Mouse (Mus musculus) neutrophil, adult 83 days (primary cell): ENCODE data around the gene Caskin2. TPM values are rescaled to one million over a fixed set of nuclear protein-coding genes. Genes with fewer than 3 reads are reported as not detected.

Experiments used
- total RNA-seq, 2 experiments: library from RNA; stranded (reverse); gene quantifications; one replicate each; pipeline ENCODE4 v1.2.4; 2023

Caskin2 gene
- 1 to 10 TPM; 1.6 to 2.2 TPM for total RNA-seq

DNA sequence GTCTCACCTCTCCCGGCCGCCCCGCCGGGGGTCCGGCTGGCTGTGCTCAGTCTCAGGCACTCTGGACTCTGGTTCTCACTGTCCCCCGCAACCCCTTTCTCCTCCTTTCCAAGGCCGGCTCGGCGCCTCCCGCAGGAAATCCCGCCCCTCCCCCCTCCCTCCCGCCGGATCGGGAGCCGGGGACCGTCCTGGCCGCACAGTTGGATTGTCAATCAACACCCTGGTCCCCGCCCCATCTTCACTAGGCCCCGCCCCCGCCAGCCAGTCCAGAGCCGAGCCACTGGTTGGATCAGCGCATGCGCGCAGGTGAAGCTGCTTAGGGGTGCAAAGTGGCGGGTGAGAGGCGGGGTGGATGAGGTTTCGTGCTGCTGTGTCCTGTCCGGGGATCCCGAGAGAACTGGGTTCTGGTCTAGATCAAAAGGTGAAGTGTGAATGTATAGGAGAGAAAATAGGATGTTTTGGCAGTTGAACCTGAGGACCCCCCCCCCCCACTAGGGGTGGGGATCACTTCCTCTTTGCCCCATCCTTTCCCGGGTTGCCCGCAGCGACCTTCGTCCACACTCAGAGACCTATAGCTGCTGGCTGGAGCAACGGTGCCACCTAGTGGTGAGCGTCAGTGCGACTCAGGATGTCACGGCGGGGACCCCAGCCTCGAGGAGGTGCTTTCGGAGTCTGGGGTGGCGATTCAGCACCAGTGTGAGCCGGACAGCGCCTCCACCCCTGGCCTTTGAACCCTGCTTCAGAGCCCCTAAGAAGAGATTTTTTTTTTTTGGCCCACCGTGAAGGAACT is at the start of gene Caskin2:
Caskin2 (minus strand) TSS at position 133 of the 790 bp plus-strand sequence.

GRCm38 (mm10) chr11:115858354-115858753 is 44.9 kb upstream of the Caskin2 start, which contains the start of gene Myo15b:
Myo15b (plus strand) TSS chr11:115858406.

GRCm38 (mm10) chr11:115823774-115824740 is 10.6 kb upstream of the Caskin2 start, which contains the start of gene Llgl2:
Llgl2 (plus strand) TSS chr11:115824049.

DNA sequence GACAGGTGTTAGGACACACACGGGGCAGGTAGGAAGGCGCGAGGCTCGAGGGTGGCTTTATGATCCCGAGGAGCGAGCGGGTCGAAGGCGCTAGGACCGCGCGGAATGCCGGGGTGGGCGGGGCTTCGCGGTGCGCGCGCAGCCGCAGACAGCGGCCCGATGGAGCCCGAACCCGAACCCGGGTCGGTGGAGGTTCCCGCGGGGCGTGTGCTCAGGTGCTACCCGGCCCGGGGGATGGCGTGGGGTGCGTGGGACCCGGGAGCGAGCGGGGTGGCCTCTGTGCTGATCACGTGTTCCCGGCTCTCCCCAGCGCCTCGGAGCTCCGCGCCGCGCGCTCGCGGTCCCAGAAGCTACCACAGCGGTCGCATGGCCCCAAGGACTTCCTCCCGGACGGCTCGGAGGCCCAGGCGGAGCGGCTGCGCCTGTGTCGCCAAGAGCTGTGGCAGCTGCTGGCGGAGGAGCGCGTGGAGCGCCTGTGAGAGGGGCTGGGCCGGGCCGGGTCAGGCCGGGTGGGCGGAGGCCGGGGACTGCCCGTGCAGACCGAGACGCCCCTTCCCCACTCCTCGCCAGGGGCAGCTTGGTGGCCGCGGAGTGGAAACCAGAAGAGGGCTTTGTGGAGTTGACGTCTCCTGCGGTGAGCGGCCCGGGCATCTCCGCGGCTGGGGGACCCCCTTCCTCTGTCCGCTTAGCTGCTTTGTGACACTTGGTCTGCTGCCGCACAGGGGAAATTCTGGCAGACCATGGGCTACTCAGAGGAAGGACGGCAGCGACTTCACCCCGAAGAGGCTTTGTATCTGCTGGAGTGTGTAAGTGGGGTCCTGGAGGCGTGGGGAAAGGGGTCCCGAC is 1.4 kb upstream of the Caskin2 start, which contains the start of gene Tsen54:
Tsen54 (plus strand) TSS at position 120 of the 846 bp plus-strand sequence.

DNA sequence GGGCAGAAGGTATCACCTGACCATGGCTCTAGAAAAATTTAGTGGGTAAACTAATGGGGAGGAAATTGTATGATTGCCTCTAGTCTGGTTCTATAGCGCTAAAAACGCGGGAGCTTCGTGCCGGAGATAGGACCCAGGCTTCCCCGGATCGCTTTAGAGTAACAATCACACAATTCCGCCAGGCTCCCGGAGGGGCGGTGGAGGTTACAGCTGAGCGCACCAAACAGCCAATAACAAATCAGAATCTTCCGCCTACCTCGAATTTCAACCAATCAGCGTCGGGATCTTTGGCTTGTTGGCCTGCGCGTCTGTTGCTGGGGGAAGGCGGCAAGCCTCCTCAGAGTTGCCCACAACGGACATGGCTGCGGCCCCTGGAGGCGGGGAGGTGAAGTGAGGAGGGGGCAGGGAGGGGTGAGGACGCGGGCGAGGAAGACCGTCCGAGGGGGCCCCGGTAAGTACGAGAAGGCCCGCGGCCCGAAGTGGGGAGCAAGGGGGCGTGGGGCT is 48.3 kb downstream of the Caskin2 start, which contains the start of gene Tmem94:
Tmem94 (plus strand) TSS at position 331 of the 504 bp plus-strand sequence.

Other genes with a start within 250 kb of the Caskin2 start
- gene Nup85, start 249.2 kb downstream of the Caskin2 start, total RNA-seq = 10 to 100 TPM; 45.5 to 50.1 TPM
- gene Mrps7, start 209.7 kb downstream of the Caskin2 start, total RNA-seq = 10 to 100 TPM; 11.0 to 19.1 TPM
- 10 to 100 TPM; 45.3 to 59.9 TPM for gene Gga3, start 209.6 kb downstream of the Caskin2 start, total RNA-seq
- gene Mif4gd, start 200.7 kb downstream of the Caskin2 start, total RNA-seq = 10 to 100 TPM; 20.5 to 21.7 TPM
- gene Slc25a19, start 185.3 kb downstream of the Caskin2 start, total RNA-seq = 10 to 100 TPM in 1 of 2 experiments, 1 to 10 TPM in 1; 10.0 to 11.4 TPM
- gene Grb2, start 105.0 kb downstream of the Caskin2 start, total RNA-seq = 100 to 1,000 TPM; 206 to 211 TPM
- 10 to 100 TPM; 39.2 to 46.9 TPM for gene Tmem94, start 48.2 kb downstream of the Caskin2 start, total RNA-seq
- gene Tsen54, start 1.1 kb upstream of the Caskin2 start, total RNA-seq = 1 to 10 TPM; 4.3 to 6.6 TPM
- gene Llgl2, start 10.4 kb upstream of the Caskin2 start, total RNA-seq = 1 to 10 TPM; 2.8 to 3.5 TPM
- 1 to 10 TPM; 1.2 to 2.1 TPM for gene Myo15b, start 44.8 kb upstream of the Caskin2 start, total RNA-seq
- 10 to 100 TPM; 62.1 to 64.5 TPM for gene Smim5, start 86.3 kb upstream of the Caskin2 start, total RNA-seq
- gene Smim6, start 98.4 kb upstream of the Caskin2 start, total RNA-seq = 1 to 10 TPM; 6.0 to 6.3 TPM
- 10 to 100 TPM; 24.2 to 28.0 TPM for gene Sap30bp, start 119.6 kb upstream of the Caskin2 start, total RNA-seq
- 10 to 100 TPM; 26.4 to 28.9 TPM for gene Recql5, start 119.8 kb upstream of the Caskin2 start, total RNA-seq
- gene Itgb4, start 161.1 kb upstream of the Caskin2 start, total RNA-seq = under 1 TPM; 0.07 to 0.09 TPM
- gene Galk1, start 199.1 kb upstream of the Caskin2 start, total RNA-seq = 1 to 10 TPM; 7.2 to 7.7 TPM
- gene H3f3b, start 214.3 kb upstream of the Caskin2 start, total RNA-seq = 1,000 to 10,000 TPM; 3,921 to 4,178 TPM
- gene Unk, start 216.7 kb upstream of the Caskin2 start, total RNA-seq = 10 to 100 TPM; 20.9 to 23.4 TPM